Mouse (Mus musculus) spleen, adult 2 months (tissue): ENCODE measurements around the gene Ulk4. TPM values are rescaled to one million over a fixed set of nuclear protein-coding genes. Genes with fewer than 3 reads are reported as not detected.

ENCODE experiments used
- DNase-seq, 2 experiments: peaks; one replicate each; pipeline versions ENCODE4 v3.0.0 to v3.0.0-alpha.2; 2012 to 2021; ENCODE audit warnings: low spot score in 2 of 2, low read depth in 1 of 2
- H3K27ac ChIP-seq: fragments of 200-500 bp; 2 replicates; pipeline ENCODE4 v1.5.1; 2012; ENCODE audit warnings: low read length, inconsistent platforms; ENCODE audit not compliant: insufficient read depth
- H3K27me3 ChIP-seq: fragments of 200-500 bp; 2 replicates; pipeline ENCODE4 v1.6.1; 2012; ENCODE audit warnings: mild to moderate bottlenecking, moderate library complexity, low read length, inconsistent platforms; ENCODE audit not compliant: control insufficient read depth, insufficient read depth
- H3K36me3 ChIP-seq: fragments of 200-500 bp; 2 replicates; pipeline ENCODE4 v1.6.1; 2012; ENCODE audit warnings: mild to moderate bottlenecking, low read length, inconsistent platforms; ENCODE audit not compliant: control insufficient read depth, insufficient read depth
- H3K4me1 ChIP-seq: fragments of 200-500 bp; 2 replicates; pipeline ENCODE4 v1.6.1; 2011; ENCODE audit warnings: inconsistent platforms; ENCODE audit not compliant: control insufficient read depth, insufficient read depth, insufficient read length
- H3K4me3 ChIP-seq: fragments of 200-500 bp; 2 replicates; pipeline ENCODE4 v1.5.1; 2011; ENCODE audit warnings: mild to moderate bottlenecking, inconsistent platforms; ENCODE audit not compliant: insufficient read depth, insufficient read length; ENCODE audit errors: extremely low read depth
- CTCF ChIP-seq: fragments of 200-500 bp; IDR thresholded peaks from 2 replicates; pipeline ENCODE4 v1.5.1; 2011; ENCODE audit warnings: mild to moderate bottlenecking, inconsistent platforms; ENCODE audit not compliant: insufficient read depth, insufficient read length, insufficient replicate concordance; ENCODE audit errors: extremely low read depth
- POLR2A ChIP-seq: fragments of 200-500 bp; IDR thresholded peaks from 2 replicates; pipeline ENCODE4 v1.6.1; 2011; ENCODE audit warnings: low read depth, low read length, inconsistent platforms
- WGBS: fragments of 180-500 bp; shearing (Covaris S2); methylation state at CpG from one replicate; pipeline ENCODE4 v1.1.7; 2018; 5-methylcytosine and 5-hydroxymethylcytosine counted together
- polyA plus RNA-seq: library from polyadenylated mRNA; depleted of rRNA; stranded (reverse); fragments of >200 nt; gene quantifications from 2 replicates; pipeline ENCODE4 v1.2.3, GENCODE M21; 2012

The Ulk4 gene
- polyA plus RNA-seq, 1 experiment: 0.39 TPM

DNA sequence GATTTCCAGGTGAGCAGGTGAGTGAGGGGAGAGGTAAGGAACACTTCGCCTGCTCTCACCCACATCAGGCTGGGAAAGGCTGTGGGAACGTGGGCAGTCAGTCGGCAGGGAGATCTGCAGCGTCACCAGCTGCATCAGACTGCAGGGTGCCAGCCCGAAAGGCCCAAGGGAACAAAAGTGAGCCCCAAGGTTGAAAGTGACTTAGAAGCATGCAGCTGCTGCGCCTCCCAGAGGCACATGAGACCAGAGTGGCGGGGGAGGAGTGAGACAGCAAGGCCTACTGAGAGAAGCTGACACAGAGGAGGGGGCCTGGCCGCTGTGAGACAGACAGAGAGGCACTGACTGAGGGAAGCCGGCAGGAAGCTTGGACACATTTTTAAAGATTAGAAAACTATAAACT, 247.2 kb downstream of the Ulk4 start:
- TF ChIP-seq POLR2A (no peak), CTCF (no peak)
- Histone ChIP-seq H3K4me1 (no peaks in the 10 kb centered on the region), H3K27ac (no peak overlapping the region), H3K27me3 (no peaks in the 10 kb centered on the region), H3K36me3 (no peaks in the 10 kb centered on the region), H3K4me3 (no peak overlapping the region)
- DNase-seq: no peak
- WGBS: 76% methylated on average over 9 of the region's 9 CpGs

DNA sequence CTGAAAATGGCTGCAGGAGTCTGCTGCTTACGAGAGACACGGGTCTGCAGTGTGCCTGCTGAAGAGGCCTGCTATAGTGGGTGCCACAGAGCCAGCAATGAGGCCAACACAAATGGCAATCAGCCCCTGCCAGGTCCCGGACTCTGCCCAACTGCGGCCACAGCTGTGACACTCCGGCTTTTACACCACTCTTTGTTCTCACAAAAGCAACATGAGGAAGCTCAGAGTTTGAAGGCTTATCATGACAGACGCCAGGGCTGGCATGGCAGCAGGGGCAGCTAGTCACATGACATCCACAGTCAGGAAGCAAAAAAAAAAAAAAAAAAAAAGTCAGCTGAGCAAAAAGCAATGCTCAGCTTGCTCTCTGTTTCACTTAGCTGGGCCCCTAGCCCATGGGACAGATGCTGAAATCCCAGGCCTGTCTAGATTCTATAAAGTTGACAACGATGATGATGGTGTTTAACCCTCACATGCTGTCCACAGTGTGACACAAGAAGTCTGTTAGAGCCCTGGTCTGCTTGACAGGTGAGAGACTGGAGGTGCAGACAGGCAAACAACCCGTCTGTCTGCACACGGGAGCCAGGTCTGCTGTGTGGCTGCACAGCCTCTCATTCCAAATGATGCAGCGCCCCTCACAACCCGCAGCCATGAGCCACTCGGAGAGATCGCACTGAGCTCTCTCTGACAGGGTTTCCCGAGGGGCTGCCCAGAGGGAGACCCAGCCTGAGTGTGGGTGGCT, 253.3 kb downstream of the Ulk4 start:
- DNase-seq: no peak
- Histone ChIP-seq H3K27me3 (no peaks in the 10 kb centered on the region), H3K4me1 (no peaks in the 10 kb centered on the region), H3K27ac (no peak overlapping the region), H3K4me3 (no peak overlapping the region), H3K36me3 (no peaks in the 10 kb centered on the region)
- WGBS: 78% methylated on average over 14 of the region's 14 CpGs
- TF ChIP-seq CTCF (no peak), POLR2A (no peak)

GRCm38 (mm10) chr9:121020360-121020759, 256.6 kb downstream of the Ulk4 start:
- Histone ChIP-seq H3K27ac (no peak overlapping the region), H3K4me1 (no peaks in the 10 kb centered on the region), H3K36me3 (no peaks in the 10 kb centered on the region), H3K27me3 (no peaks in the 10 kb centered on the region), H3K4me3 (no peak overlapping the region)
- DNase-seq: no peak
- no peak for TF ChIP-seq CTCF
- no peak for TF ChIP-seq POLR2A
- 94% methylated on average over 11 of the region's 11 CpGs for WGBS

GRCm38 (mm10) chr9:121019932-121020331, 257.1 kb downstream of the Ulk4 start:
- TF ChIP-seq POLR2A: no peak
- no peak for TF ChIP-seq CTCF
- no peak for DNase-seq
- Histone ChIP-seq H3K36me3 (no peaks in the 10 kb centered on the region), H3K27me3 (no peaks in the 10 kb centered on the region), H3K4me3 (no peak overlapping the region), H3K4me1 (no peaks in the 10 kb centered on the region), H3K27ac (no peak overlapping the region)
- WGBS: 88% methylated on average over 13 of the region's 13 CpGs

GRCm38 (mm10) chr9:121018524-121019315, 258.3 kb downstream of the Ulk4 start:
- TF ChIP-seq POLR2A (no peak), CTCF (no peak)
- no peak for DNase-seq
- H3K27me3 ChIP-seq: no peaks in the 10 kb centered on the region
- no peak overlapping the region for H3K4me3 ChIP-seq
- H3K4me1 ChIP-seq: no peaks in the 10 kb centered on the region
- no peaks in the 10 kb centered on the region for H3K36me3 ChIP-seq
- H3K27ac ChIP-seq: no peak overlapping the region; the same call in 1 of the 2 replicates
- 83% methylated on average over 2 of the region's 2 CpGs for WGBS

GRCm38 (mm10) chr9:121015810-121016502, 261.0 kb downstream of the Ulk4 start:
- 86% methylated on average over 11 of the region's 11 CpGs for WGBS
- no peak overlapping the region for H3K4me3 ChIP-seq
- no peaks in the 10 kb centered on the region for H3K27me3 ChIP-seq
- H3K36me3 ChIP-seq: no peaks in the 10 kb centered on the region
- no peak for DNase-seq
- H3K27ac ChIP-seq: no peak overlapping the region
- no peaks in the 10 kb centered on the region for H3K4me1 ChIP-seq
- TF ChIP-seq CTCF: no peak
- TF ChIP-seq POLR2A: no peak
